Mouse (Mus musculus) CD4-positive, CD25-positive, alpha-beta regulatory T cell (primary cell): ENCODE measurements around the gene Sfxn4. TPM values are rescaled to one million over a fixed set of nuclear protein-coding genes. Genes with fewer than 3 reads are reported as not detected.

Experiments used
- polyA plus RNA-seq: library from polyadenylated mRNA; unstranded; fragments of 100-300 nt; shearing (Covaris generic); gene quantifications from one replicate; pipeline ENCODE4 v1.2.1, GENCODE M21; 2017

Sfxn4 gene
- polyA plus RNA-seq: 3.7 TPM

GRCm38 (mm10) chr19:60860868-60861700 is at the start of gene Sfxn4:
Gene Sfxn4 (minus strand): TSS chr19:60861479.

GRCm38 (mm10) chr19:60889714-60890315 is 28.5 kb upstream of the Sfxn4 start, which contains the start of gene Grk5:
Gene Grk5 (plus strand): TSS chr19:60889749.

GRCm38 (mm10) chr19:60874064-60874694 is 12.9 kb upstream of the Sfxn4 start, which contains the start of gene Prdx3:
Gene Prdx3 (minus strand): TSS chr19:60874556.

GRCm38 (mm10) chr19:60811098-60812035 is 49.9 kb downstream of the Sfxn4 start, which contains the start of gene Fam45a:
Gene Fam45a (plus strand): TSS chr19:60811585.

DNA sequence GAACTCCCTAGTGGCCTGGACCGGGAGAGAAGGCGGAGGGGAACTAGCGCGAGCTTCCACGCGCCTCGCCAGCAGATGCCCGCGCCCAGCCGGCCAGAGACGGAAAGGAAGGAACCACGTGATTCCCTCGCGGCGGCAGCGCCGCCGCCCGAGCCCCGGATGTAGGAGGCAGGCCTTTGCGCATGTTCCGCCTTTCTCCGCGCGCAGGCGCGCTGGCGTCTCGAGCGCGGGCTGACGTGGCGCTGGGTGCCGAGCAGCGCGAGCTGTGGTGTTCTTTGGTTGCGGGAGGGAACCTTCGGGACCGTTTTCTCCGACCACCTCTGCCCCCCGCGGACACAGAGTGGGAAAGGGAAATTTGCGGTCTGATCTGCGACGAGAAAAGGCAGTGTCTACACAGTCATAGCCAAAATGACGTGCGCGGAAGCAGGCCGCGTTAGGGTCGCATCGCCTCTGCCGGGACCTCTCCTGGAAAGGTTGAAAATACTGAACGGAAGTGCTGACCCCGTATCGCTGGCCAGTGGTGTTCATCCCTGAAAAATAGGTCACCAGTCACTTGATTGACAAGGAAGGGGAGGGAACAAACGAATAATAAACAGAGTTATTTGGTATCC is 70.6 kb downstream of the Sfxn4 start, which contains the start of gene Eif3a:
TSS of gene Eif3a (minus strand) at position 108 of the 611 bp plus-strand sequence.

Other genes with a start within 250 kb of the Sfxn4 start
- 1.8 TPM for gene Nanos1, start 105.5 kb downstream of the Sfxn4 start, polyA plus RNA-seq
- gene Eif3a, start 70.8 kb downstream of the Sfxn4 start, polyA plus RNA-seq: 103 TPM
- gene Fam45a, start 49.9 kb downstream of the Sfxn4 start, polyA plus RNA-seq: 41.8 TPM
- 101 TPM for gene Prdx3, start 13.1 kb upstream of the Sfxn4 start, polyA plus RNA-seq
- gene Grk5, start 28.3 kb upstream of the Sfxn4 start, polyA plus RNA-seq: 1.4 TPM